Mouse (Mus musculus) embryo, embryonic 10 days (tissue): ENCODE measurements around the gene Ube2f.

Source experiments
- DNase-seq: peaks from one replicate; pipeline ENCODE4 v3.0.0-alpha.2; 2015; ENCODE audit warnings: low spot score

Gene Ube2f

DNA sequence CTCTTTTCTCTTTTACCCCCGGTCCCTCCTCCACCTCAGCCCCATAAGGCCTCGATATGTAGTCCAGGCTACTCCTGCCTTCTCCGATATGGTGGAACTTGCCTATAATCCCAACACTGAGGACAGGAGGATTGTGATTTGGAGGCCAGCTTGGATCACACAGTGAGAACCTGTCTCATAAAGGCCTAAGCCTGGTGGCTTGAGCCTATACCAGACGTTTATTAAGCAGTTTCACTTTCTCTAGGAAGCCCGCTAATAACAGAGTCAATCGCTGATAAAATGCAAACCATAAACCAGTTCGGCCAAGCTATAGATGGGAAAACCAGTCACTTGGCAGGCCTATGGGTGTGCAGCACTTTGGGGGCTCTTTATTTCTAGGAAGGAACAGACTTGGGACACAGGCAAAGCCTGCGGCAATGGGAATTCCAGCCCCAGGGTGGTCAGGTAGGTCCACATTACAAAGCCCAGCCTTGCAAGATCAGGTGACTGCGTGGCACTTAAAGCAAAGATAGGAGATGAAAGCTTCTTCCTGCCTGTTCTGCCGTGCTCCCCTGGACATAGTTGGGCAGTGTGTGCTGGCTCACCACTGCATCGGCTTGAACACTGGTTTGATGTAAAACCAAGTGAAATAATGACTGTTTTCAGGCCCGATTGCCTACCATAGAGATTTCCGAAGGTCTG is 49.1 kb downstream of the Ube2f start:
- DNase-seq, result no peak

DNA sequence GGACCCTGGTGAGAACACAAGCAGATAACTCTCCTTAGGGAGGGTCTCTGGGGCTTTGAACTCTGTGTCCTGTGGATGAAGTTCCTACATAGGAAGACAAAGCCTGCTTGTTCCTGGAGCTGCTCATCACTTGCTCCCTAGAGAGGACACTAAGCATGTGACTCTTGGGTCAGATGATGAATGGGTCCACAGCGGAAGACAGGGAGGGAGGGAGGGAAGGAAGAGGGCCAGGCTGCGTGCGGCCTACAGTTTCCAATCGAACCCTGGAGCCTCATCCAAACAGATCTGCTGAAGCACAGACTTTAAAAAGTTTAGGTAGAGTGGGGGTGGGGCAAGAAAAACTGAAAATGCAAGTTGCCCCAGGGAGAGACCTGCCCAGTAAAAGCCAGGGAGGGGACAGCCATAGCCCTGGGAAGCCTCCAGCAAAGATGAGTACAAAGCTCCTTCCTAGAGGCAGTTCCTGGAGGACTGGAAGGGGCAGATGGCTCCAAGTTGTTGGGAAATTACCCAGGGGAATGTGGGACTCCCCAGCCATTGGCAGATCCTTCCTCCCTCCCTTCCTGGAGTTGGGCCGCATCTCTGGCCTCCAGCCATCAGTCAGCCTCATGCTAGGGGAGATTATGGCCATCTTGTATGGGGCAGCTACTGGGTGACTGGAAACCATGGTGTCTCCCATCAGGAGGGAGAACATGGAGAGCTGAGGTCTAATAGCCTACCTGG is 49.8 kb downstream of the Ube2f start:
- DNase-seq, result peak; percentile 13

DNA sequence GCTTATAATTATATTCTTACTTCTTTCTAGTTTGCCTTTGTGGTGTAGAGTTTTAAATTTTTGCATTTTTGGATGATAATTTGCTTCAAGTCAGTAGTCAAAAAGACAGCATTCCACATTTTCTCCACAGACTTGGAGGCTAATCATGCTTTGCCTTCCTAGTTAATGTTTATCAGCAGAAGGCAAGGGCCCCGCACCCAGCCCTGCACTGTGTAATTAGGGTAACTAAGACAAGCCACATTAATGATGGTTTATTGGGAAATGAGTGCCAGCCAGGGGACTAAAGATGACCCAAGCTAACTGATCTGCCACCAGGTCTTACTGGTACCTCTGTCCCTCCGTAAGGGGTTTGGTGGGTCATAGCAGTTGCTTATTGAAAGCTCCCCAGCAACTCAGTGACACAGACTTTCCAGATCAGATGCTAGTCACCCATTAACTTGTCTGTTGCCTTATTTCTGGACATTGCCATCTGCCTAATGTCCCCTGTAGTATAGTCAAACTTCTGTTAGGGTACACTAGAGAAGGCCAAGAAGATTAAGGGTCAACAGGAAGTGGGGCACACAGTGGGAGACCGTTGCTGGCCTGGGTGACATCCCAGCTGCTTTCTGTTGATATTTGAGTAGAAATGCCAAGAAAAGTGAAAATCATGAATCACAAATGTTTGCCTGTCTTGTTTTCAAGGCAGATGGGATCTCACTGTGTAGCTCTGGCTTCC is 51.3 kb downstream of the Ube2f start:
- DNase-seq, result no peak

DNA sequence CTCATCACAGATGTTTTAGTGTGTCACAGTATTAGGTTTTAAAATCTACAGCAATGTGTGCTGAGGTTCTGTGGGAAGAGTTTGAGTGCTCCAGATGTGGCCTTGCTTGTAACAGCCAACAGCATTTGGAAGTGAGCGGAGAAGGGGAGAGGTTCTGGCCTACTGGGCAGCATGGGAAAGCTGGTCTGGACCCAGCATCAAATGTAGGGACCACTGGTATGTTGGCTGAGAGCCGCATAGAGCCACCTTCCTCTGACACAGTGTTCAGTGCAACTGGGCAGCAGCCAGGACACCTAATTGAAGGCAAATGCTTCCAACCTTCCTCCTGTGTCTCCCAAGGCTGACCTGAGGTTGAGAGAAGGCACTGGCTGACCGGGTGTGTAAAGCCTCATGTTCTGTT is 51.9 kb downstream of the Ube2f start:
- DNase-seq, result no peak

DNA sequence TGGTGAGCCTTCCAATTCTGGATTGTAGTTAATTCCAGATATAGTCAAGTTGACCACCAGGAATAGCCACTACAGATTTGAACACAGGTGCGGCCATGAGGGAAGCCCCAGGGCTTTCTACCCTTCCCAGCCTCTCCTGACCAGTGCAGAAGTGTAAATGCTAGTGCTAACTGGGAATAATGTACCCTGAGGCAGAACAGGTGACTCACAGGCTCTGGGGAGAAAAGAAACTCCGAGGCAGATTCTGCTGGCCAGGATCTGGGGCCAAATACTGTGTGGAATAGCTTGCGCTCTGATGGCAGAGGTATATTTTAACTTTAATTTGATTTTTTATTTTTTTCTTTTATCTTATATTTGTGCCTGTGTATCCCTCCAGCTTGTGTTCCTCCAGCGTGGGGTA is 54.5 kb downstream of the Ube2f start:
- DNase-seq, result no peak

DNA sequence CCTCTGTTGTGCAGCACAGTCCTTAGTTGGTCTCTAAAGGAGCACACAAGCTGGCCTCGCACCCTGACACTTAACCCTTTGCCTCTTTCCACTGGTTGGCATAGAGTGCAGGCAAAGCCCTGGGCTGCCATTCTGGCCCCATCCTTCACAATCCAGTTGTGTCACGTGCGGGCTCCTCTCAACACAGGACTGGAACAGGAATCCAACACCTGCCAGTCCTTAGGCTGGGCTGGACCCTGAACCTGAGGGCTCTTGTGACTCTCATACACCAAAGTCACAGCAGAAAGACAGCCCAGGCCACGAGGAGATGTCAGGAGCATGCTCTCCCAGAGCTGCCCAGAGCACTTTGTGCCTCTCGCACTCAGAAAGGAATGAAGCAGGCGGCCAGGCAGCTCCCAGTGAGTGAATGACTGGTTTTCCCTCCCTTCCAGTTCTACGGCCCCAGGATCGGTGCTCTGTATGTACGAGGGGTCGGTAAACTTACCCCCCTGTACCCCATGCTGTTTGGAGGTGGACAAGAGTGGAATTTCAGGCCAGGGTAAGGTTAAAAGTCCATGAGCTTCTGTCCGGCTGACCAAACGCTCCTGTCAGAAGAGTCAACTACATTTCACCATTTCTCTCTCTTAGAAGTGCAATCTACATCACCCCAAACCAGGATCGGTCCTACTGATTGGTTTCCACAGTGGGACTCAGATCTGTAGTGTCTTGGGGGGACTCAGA is 59.4 kb downstream of the Ube2f start:
- DNase-seq, result no peak

DNA sequence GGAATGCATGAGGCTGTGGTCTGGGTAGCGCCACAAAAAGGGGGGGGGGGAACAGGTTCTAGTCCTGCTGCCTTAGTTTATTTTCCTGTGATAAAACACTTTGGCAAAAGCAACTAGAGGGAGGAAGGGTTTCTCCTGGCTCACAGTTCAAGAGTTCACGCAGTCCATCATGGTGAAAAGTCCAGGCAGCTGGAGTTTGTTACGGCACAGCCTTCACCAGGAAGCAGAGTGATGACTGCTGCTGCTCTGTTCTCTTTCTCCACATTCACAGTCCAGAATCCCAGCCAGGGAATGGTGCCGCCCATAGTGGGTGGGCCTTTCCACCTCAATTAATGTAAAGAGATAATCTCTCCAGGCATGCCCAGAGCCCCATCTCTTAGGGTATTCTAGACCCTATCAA is 62.2 kb downstream of the Ube2f start:
- no peak for DNase-seq

DNA sequence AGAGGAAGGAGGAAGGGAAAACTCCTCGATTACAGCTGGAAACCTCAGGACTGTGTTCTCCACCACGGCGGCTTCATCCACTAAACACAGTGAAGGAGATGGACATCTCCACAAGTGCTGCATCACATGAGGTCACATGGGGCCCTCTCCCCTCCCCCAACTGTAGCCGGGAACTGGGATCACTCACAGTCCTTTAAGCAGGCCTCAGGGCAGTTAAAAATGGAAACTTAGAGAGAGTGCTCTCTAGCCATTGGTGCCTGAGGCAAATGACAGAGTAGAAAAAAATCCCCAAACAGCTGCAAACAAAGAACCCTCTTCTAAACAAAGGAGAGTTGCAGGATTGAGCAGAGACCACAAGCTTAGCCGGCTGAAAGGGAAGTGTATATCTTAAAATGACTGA is 63.1 kb downstream of the Ube2f start:
- DNase-seq, result peak; percentile 55

DNA sequence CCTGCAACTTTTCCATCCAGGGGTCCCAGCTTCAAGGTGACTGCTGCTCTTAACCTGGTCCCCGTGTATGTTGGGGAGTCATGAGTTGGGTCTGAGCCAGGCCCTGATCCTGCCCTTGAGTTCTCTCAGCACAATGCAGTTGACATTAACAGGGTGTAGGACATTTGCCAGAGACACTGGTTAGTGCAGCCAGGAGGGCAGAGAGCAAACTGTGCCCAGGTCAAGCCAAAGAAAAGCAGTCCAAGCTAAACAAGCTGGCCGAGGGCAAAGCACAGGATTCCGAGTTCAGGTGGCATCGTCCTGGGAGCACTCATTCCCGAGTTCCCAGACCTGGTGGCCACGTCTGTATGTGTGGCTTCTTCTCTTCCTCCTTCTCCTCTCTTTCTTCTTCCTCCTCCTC is 67.6 kb downstream of the Ube2f start:
- DNase-seq, result no peak

DNA sequence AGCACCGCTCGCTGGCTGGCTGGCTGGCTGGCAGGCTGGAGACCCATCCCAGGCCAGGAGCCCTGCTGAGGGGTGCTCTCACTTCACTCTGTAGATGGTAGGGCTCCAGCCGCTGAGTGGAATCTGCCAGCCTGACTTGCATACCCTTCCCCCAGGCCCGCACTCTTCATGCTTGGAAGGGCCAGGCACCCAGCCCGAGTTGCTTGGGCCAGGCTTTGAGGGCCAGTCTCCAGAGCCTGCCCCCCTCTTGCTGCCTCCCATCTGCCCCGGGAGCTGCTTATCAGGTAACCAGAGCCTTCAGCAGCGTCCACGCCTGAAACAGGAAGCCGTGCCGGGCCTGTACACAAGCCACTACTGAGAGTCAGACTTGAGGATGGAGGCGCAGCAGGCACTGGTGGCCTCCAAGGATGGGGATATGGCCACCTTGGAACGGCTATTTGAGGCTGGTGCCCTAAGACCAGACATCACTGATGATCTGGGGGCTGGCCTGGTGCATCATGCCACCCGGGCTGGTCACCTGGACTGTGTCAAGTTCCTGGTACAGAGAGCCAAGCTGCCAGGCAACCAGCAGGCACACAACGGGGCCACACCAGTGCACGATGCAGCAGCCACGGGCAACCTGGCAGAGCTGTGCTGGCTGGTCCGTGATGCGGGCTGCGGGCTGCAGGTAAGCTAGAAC is 71.8 kb downstream of the Ube2f start, which contains the start of gene Espnl:
Gene Espnl, plus strand, starts transcription at position 316 of the 679 bp plus-strand sequence.
- DNase-seq, result no peak

DNA sequence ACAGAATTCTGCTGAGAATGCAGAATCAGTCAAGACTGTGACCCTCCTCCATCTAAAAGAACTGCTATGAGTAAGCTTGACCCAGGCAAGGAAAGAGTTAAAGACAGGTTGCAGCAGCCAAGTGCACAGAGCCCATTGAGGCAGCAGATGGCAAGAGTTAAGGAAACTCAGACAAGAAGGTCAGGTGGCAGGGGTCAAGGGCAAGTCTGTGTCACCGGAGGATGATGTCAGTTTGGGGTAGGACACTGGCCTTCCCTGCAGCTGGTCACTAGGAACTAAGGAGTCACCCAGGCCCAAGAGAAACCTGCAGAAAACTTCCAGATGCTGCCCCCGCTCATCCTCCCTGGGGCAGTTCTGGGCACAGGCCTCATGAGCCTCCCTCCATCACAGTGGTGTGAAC is 74.5 kb downstream of the Ube2f start:
- no peak for DNase-seq

DNA sequence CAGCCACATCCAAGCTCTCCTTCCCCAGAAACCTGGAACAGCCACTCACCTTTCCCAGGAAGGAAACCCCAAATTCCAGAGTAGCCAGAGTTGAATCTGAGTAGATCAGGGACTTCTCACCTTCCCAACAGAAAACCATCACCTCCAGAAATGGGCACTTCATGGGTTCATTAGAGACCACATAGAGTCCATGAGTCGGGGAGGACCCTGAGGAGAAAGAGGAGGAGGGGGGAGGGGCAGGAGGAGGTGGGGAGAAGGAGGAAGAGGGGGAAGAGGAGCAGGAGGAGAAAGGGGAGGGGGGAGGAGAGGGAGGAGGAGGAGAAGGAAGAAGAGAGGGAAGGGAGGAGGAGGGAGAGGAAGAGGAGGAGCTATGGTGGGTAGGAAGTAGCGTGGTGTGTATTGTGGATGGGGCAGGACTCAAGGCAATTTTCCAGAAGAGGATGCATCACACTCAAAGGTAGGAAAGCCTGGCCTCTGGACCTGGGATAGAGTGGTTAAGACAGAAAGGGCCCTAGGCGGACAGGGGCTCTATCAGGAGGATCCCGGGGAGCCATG is 75.5 kb downstream of the Ube2f start:
- no peak for DNase-seq

DNA sequence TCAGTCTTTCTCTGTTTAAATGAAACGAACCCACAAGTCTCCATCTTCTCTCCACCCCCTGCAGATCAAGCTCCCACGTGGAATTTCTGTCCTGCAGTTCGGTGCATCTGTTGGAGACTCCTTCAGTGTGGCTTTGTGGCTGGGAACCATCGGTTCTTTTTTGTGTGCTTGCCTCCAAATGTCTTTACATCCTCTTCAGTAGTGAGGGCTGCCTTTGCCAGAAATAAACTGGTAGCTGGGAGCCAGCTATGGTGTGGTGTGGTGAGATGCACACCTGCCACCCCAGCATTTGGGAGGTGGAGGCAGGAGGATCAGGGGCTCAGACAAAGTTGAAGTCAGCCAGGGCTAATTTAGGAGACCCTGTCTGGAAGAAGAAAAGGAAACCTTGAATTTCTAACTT is 82.0 kb downstream of the Ube2f start:
- no peak for DNase-seq

DNA sequence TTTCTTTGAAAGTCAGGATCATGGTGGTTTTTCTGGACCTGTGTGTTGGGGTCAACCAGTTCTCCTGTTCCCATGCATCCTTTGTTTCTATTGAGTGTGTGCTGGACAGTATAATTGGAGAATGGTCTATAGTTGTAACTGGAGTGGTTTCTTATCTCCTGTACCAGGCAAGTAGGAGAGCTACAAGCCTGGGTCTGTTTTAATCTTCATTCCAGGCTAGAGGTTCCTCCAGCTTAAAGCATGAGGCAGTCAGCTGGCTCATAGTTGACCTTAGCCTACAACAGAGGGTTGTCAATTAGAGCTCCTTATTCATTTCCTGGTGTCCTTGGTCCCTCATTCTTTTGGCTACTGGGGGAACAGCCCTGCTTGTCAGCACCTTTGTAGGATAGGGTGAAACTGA is 83.5 kb downstream of the Ube2f start:
- no peak for DNase-seq

DNA sequence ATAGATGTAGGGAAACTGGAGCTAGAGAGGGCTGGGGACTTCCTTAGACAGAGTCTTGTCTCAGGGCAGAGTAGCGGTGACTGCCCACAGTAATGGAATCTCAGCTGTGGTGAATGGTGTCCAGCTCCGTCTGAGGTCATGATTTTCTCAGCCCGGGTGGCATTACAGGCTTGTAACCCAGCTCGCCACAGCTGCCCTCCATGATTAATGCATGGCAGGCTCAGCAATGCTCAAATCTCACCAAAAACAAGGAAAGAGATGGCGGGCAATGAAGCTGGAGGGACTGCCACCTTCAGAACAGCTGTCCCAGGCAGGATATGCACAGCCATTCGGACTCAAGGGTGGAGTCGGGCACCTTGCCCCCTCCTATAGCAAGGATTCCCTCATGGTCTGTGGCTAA is 87.3 kb downstream of the Ube2f start:
- no peak for DNase-seq
